Mouse (Mus musculus) myocyte (in vitro differentiated cells): Measurements from ENCODE around the gene Tada3.

ENCODE experiments used
- E2F4 ChIP-seq: IDR thresholded peaks from one replicate; pipeline ENCODE4 v1.6.1; 2011; ENCODE audit warnings: mild to moderate bottlenecking, control low read depth, moderate library complexity; ENCODE audit not compliant: insufficient read depth
- MYOD1 ChIP-seq, 3 experiments: IDR thresholded peaks; one replicate each; pipeline ENCODE4 v1.6.1; 2011; ENCODE audit warnings: control low read depth in 2 of 3, low read depth in 2 of 3, mild to moderate bottlenecking in 2 of 3, moderate library complexity in 1 of 3; ENCODE audit not compliant: insufficient read length in 2 of 3, control insufficient read depth in 1 of 3
- MYOG ChIP-seq, 3 experiments: IDR thresholded peaks; one replicate each; pipeline ENCODE4 v1.6.1; 2011; ENCODE audit warnings: control low read depth in 2 of 3, low read depth in 2 of 3, mild to moderate bottlenecking in 2 of 3; ENCODE audit not compliant: insufficient read length in 2 of 3, control insufficient read depth in 1 of 3, insufficient read depth in 1 of 3
- POLR2A ChIP-seq: IDR thresholded peaks from one replicate; pipeline ENCODE4 v1.6.1; 2011; ENCODE audit warnings: low read depth, mild to moderate bottlenecking, control low read depth, moderate library complexity; ENCODE audit not compliant: insufficient read length
- POLR2AphosphoS2 ChIP-seq: IDR thresholded peaks from one replicate; pipeline ENCODE4 v1.6.1; 2011; ENCODE audit warnings: low read depth, control low read depth; ENCODE audit not compliant: insufficient read length
- REST ChIP-seq: IDR thresholded peaks from one replicate; pipeline ENCODE4 v1.6.1; 2011; ENCODE audit warnings: mild to moderate bottlenecking, control low read depth, moderate library complexity; ENCODE audit not compliant: insufficient read depth, insufficient read length
- SRF ChIP-seq: IDR thresholded peaks from one replicate; pipeline ENCODE4 v1.6.1; 2011; ENCODE audit warnings: low read depth; ENCODE audit not compliant: control insufficient read depth, insufficient read length
- TCF12 ChIP-seq: IDR thresholded peaks from one replicate; pipeline ENCODE4 v1.6.1; 2011; ENCODE audit warnings: mild to moderate bottlenecking, control low read depth; ENCODE audit not compliant: poor library complexity, insufficient read depth, severe bottlenecking
- USF1 ChIP-seq: IDR thresholded peaks from one replicate; pipeline ENCODE4 v1.6.1; 2011; ENCODE audit warnings: low read depth, mild to moderate bottlenecking, control low read depth, moderate library complexity

GRCm38 (mm10) chr6:113330547-113330946 is 47.1 kb downstream of the Tada3 start:
- TF ChIP-seq USF1: no peak
- TF ChIP-seq MYOG (IDR thresholded peaks at IDR 0.05; ENCODE audit: control insufficient read depth in 1 of 3, insufficient read depth in 1 of 3, insufficient read length in 2 of 3, low read depth in 2 of 3): no peak
- TF ChIP-seq POLR2A: no peak
- no peak for TF ChIP-seq REST
- no peak for TF ChIP-seq TCF12
- TF ChIP-seq MYOD1 (IDR thresholded peaks at IDR 0.05; ENCODE audit: control insufficient read depth in 1 of 3, insufficient read length in 2 of 3, low read depth in 2 of 3): no peak
- no peak for TF ChIP-seq POLR2AphosphoS2
- TF ChIP-seq E2F4: no peak
- TF ChIP-seq SRF: no peak
